Mouse (Mus musculus) 3T3-L1 (cell line): ENCODE results near the gene Lipm.
A peak's percentile ranks its signal among the peaks of the same experiment; 100 is the strongest.

Source experiments
- DNase-seq: peaks from one replicate; pipeline ENCODE4 v3.0.0-alpha.2; 2015; ENCODE audit warnings: low read depth, low spot score

Lipm gene

DNA sequence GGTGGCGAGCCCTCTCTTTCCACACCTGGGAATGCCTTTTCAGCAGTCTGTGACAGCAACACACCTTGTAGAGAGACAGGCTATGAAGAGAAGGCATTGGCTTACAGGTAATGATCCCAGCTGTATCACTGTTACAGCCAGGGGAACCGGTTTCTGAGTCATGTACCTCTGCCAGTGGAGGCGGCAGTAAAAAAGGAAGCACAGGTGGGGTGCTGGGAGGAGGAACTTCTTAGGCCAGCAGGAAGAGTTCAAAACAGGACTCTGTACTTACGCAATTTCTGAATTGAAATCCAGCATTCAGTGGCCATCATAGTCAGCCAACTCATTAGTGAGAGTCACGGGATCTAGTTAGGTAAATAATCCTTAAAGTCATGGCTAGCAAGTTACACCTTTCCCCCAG lies 65.2 kb downstream of the Lipm start, which contains the start of gene Ankrd22:
Gene Ankrd22 (minus strand): TSS at position 163 of the 400 bp plus-strand sequence.
- no peak for DNase-seq

DNA sequence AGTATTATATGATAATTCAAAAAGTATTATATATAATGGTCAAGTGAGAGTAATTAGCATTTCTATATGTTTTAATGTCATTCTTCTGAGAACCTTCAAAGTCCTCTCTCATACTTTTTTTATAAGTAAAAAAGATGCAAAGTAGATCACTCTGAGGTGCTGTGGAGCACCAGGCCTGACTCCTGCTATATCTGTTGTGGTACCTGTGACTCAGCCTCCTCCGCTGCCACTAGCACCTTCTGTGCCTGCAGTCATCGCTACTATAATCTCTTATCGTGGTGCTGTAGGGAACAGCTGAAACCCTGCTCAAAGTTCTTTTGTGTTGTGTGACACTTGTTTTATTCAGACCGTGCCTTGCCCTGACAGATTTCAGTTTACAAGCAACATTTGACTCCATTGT lies 65.7 kb downstream of the Lipm start:
- no peak for DNase-seq

DNA sequence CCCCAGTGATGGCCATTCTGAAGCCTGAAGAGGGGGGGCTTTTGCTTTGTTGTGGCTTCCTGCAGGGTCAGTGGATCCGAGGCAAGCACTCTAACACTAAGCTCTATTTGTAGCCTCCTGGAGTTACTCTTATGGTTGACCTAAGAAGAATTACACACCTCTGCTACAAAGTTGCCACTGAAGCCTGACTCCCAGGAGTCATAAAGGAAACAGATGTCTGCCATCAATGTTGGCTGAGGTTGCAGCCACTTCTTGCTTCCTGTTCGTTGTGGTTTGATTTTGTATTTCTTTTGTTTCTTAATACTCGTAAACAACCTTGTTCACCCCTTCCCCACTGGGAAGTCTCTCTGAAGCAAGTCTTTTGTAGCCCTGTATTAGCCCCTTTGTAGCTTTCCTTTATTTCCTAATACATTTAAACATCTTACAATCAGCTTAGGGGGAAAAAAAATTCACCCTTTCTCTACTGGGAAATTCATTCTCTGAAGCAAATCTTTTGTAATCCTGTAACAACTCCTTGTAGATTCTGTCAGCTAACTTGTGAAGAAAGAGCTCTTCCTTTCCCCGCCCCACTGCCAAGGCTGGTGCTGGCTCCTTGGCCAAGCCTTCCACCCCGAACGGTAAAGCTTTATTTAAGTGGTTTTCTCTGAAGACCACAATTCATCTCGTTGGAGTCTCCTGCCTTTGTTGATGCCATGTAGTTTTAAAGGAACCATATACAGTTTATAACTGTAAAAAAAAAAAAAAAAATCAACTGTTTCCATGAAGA lies 67.3 kb downstream of the Lipm start:
- DNase-seq = no peak

DNA sequence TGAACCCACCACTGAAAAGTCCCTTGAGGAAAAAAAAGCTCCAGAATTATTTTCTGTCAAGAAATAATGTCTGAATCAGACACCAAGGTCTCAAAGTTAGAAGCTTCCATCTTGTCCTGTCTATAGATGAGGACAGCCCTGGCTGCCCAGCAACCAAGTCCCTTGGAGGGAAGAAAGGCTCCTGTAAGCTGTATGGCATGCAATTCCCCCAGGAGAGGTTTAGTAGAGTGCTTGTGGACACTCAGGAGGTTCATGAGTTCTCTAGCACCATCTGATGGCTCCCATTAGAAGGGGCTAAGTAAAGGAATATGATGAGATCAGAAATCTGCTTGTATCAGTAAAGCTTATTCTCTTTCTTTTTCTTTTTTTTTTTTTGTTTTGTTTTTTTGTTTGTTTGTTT lies 68.4 kb downstream of the Lipm start:
- DNase-seq = peak; percentile 55

DNA sequence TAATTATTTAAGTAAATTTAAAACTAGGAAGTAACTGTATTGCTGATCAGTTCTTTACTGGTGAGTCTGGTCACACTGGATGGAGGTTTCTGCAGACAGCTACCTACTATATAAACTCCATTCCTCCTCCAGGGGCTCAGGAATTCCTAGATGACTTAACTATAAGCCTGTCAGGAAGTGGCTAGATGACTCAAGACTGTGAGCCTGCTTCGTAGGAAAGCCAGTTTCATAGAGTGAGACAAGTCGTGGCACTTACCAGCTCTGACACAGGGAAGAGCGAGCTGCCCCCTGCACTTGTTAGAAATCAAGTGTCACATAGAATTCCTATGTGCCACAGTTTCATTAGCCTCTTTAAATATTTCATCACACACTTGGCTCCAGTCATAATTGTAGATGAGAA lies 70.4 kb downstream of the Lipm start:
- peak; percentile 75 for DNase-seq
